8 mouse cellular contexts compared by ENCODE assay signal in the genomic region with DNA sequence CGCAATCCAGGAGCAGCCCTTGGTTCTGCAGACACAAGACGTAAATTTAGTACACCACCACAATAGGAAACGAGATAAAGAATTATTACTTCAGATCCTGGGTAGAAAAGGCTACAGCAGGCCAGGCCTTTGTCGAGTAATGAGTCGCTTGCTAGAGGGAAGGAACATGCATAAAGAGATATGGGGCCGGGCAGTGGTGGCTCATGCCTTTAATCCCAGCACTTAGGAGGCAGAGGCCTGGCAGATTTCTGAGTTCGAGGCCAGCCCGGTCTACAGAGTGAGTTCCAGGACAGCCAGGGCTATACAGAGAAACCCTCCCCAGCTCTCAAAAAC. TPM values are rescaled to one million over a fixed set of nuclear protein-coding genes. Genes with fewer than 3 reads are reported as not detected.
DNase-seq lines count a peak whose midpoint lies in the region; ATAC-seq and TF ChIP-seq lines count a peak whose summit lies in the region.

No protein-coding gene starts in this region.

- TF ChIP-seq CTCF in lung, adult 2 months (IDR thresholded peaks at IDR 0.05; ENCODE audit: insufficient read depth, low read length): no peak

- peak overlapping the region; percentile 97 for H3K9ac ChIP-seq in embryonic facial prominence, embryonic 14.5 days (ENCODE audit: low read depth, low read length)
- no peak overlapping the region for H3K9ac ChIP-seq in neural tube, embryonic 14.5 days (replicated peaks; ENCODE audit: low read depth, low read length)

- DNase-seq in lung, adult 2 months: no peak
- DNase-seq in lung, postnatal 10 days: no peak
- no peak for DNase-seq in embryonic facial prominence, embryonic 14.5 days (ENCODE audit: low spot score)
- no peak for DNase-seq in limb, embryonic 10.5 days (ENCODE audit: low spot score)
- no peak for DNase-seq in left cerebral cortex, adult 9 months (ENCODE audit: low spot score in 2 of 2)
- no peak for DNase-seq in MN1 (ENCODE audit: low spot score)
- DNase-seq in thymus, postnatal 0 days (ENCODE audit: low spot score): no peak

- H3K36me3 ChIP-seq in embryonic facial prominence, embryonic 14.5 days (ENCODE audit: control insufficient read depth, insufficient read depth, low read length): peaks cover 25% of the 10 kb centered on the region
- peaks cover 37% of the 10 kb centered on the region for H3K36me3 ChIP-seq in limb, embryonic 10.5 days
- peaks cover 16% of the 10 kb centered on the region for H3K36me3 ChIP-seq in neural tube, embryonic 14.5 days (ENCODE audit: control insufficient read depth, insufficient read depth, low read length)

- peaks cover 18% of the 10 kb centered on the region for H3K4me1 ChIP-seq in lung, adult 2 months (ENCODE audit: control insufficient read depth, insufficient read depth, low read length)
- peaks cover 7% of the 10 kb centered on the region for H3K4me1 ChIP-seq in embryonic facial prominence, embryonic 14.5 days (ENCODE audit: control insufficient read depth, insufficient read depth, low read length)
- peaks cover 31% of the 10 kb centered on the region for H3K4me1 ChIP-seq in limb, embryonic 10.5 days
- peaks cover 13% of the 10 kb centered on the region for H3K4me1 ChIP-seq in neural tube, embryonic 14.5 days (ENCODE audit: control insufficient read depth, insufficient read depth, low read length)

- TF ChIP-seq POLR2A in lung, adult 2 months (IDR thresholded peaks at IDR 0.05; ENCODE audit: borderline replicate concordance, extremely low read depth, low read depth, low read length): no peak

- peak; percentile 3; the same call in 1 of the 2 replicates for ATAC-seq in embryonic facial prominence, embryonic 14.5 days (ENCODE audit: low read depth)
- peak; percentile 19; the same call in 1 of the 2 replicates for ATAC-seq in neural tube, embryonic 14.5 days (ENCODE audit: low read depth)

- peak overlapping the region; percentile 85 for H3K4me2 ChIP-seq in embryonic facial prominence, embryonic 14.5 days (ENCODE audit: low read depth, low read length)
- H3K4me2 ChIP-seq in neural tube, embryonic 14.5 days (ENCODE audit: low read depth, low read length): peak overlapping the region; percentile 9; the same call in 1 of the 2 replicates

- no peaks in the 10 kb centered on the region for H3K9me3 ChIP-seq in embryonic facial prominence, embryonic 14.5 days (ENCODE audit: control insufficient read depth, low read length)
- no peaks in the 10 kb centered on the region for H3K9me3 ChIP-seq in limb, embryonic 10.5 days (replicated peaks)
- no peaks in the 10 kb centered on the region for H3K9me3 ChIP-seq in neural tube, embryonic 14.5 days (ENCODE audit: control insufficient read depth, low read length)

- 28% methylated on average over 8 of the region's 8 CpGs for WGBS in lung, adult 2 months
- WGBS in embryonic facial prominence, embryonic 14.5 days: 36% methylated on average over 8 of the region's 8 CpGs
- 37% methylated on average over 8 of the region's 8 CpGs for WGBS in limb, embryonic 10.5 days
- WGBS in neural tube, embryonic 14.5 days: 21% methylated on average over 8 of the region's 8 CpGs

- H3K27me3 ChIP-seq in embryonic facial prominence, embryonic 14.5 days (replicated peaks; ENCODE audit: control insufficient read depth, insufficient read depth, low read length): no peaks in the 10 kb centered on the region
- no peaks in the 10 kb centered on the region for H3K27me3 ChIP-seq in limb, embryonic 10.5 days (ENCODE audit: low read depth, poor library complexity, severe bottlenecking)
- no peaks in the 10 kb centered on the region for H3K27me3 ChIP-seq in neural tube, embryonic 14.5 days (ENCODE audit: control insufficient read depth, insufficient read depth, low read length)

- H3K27ac ChIP-seq in embryonic facial prominence, embryonic 14.5 days (replicated peaks; ENCODE audit: low read depth, low read length): peak overlapping the region; percentile 63; the same call in 1 of the 2 replicates
- peak overlapping the region; percentile 85 for H3K27ac ChIP-seq in limb, embryonic 10.5 days
- H3K27ac ChIP-seq in neural tube, embryonic 14.5 days (ENCODE audit: low read depth, low read length): peak overlapping the region; percentile 18

- peak overlapping the region; percentile 4 for H3K4me3 ChIP-seq in lung, adult 2 months (replicated peaks; ENCODE audit: extremely low read depth, low read depth, low read length)
- peak overlapping the region; percentile 99 for H3K4me3 ChIP-seq in embryonic facial prominence, embryonic 14.5 days (ENCODE audit: low read depth, low read length)
- peak overlapping the region; percentile 99 for H3K4me3 ChIP-seq in limb, embryonic 10.5 days
- H3K4me3 ChIP-seq in neural tube, embryonic 14.5 days (ENCODE audit: low read depth, low read length): peak overlapping the region; percentile 87; the same call in 1 of the 2 replicates

RNA-seq across cellular contexts. Expression of gene Dus1l, which starts 0.4 kb away (rescaled TPM):
- polyA plus RNA-seq in lung, adult 2 months (2012; rRNA removed): 32.0 and 35.4 TPM in 2 replicates
- 51.0 and 63.8 TPM in 2 replicates for polyA plus RNA-seq in embryonic facial prominence, embryonic 14.5 days (2014; fragmentation: Nextera tagmentation; extraction: Ambion mirVana)
- polyA plus RNA-seq in limb, embryonic 10.5 days (2016; fragmentation: Nextera tagmentation; extraction: Ambion mirVana): 122 and 136 TPM in 2 replicates
- polyA plus RNA-seq in neural tube, embryonic 14.5 days (2014; fragmentation: Nextera tagmentation; extraction: Ambion mirVana): 44.8 and 47.8 TPM in 2 replicates
- 87.0 and 92.2 TPM in 2 replicates for polyA plus RNA-seq in thymus, postnatal 0 days (2015; fragmentation: Nextera tagmentation; extraction: Ambion mirVana)

RNA-seq across cellular contexts. Expression of gene Gps1, which starts 12.5 kb away (rescaled TPM):
- polyA plus RNA-seq in lung, adult 2 months (2012; rRNA removed): 116 and 141 TPM in 2 replicates
- 207 and 219 TPM in 2 replicates for polyA plus RNA-seq in embryonic facial prominence, embryonic 14.5 days (2014; fragmentation: Nextera tagmentation; extraction: Ambion mirVana)
- 269 and 270 TPM in 2 replicates for polyA plus RNA-seq in limb, embryonic 10.5 days (2016; fragmentation: Nextera tagmentation; extraction: Ambion mirVana)
- 302 and 312 TPM in 2 replicates for polyA plus RNA-seq in neural tube, embryonic 14.5 days (2014; fragmentation: Nextera tagmentation; extraction: Ambion mirVana)
- polyA plus RNA-seq in thymus, postnatal 0 days (2015; fragmentation: Nextera tagmentation; extraction: Ambion mirVana): 130 and 134 TPM in 2 replicates

RNA-seq across cellular contexts. Expression of gene Rfng, which starts 12.6 kb away (rescaled TPM):
- 55.8 and 59.8 TPM in 2 replicates for polyA plus RNA-seq in lung, adult 2 months (2012; rRNA removed)
- polyA plus RNA-seq in embryonic facial prominence, embryonic 14.5 days (2014; fragmentation: Nextera tagmentation; extraction: Ambion mirVana): 32.5 and 36.9 TPM in 2 replicates
- 35.7 and 40.4 TPM in 2 replicates for polyA plus RNA-seq in limb, embryonic 10.5 days (2016; fragmentation: Nextera tagmentation; extraction: Ambion mirVana)
- polyA plus RNA-seq in neural tube, embryonic 14.5 days (2014; fragmentation: Nextera tagmentation; extraction: Ambion mirVana): 89.6 and 91.1 TPM in 2 replicates
- polyA plus RNA-seq in thymus, postnatal 0 days (2015; fragmentation: Nextera tagmentation; extraction: Ambion mirVana): 23.7 and 30.1 TPM in 2 replicates

RNA-seq across cellular contexts. Expression of gene Fasn, which starts 27.8 kb away (rescaled TPM):
- polyA plus RNA-seq in lung, adult 2 months (2012; rRNA removed): 1,387 and 1,388 TPM in 2 replicates
- polyA plus RNA-seq in embryonic facial prominence, embryonic 14.5 days (2014; fragmentation: Nextera tagmentation; extraction: Ambion mirVana): 67.2 and 77.4 TPM in 2 replicates
- 125 and 139 TPM in 2 replicates for polyA plus RNA-seq in limb, embryonic 10.5 days (2016; fragmentation: Nextera tagmentation; extraction: Ambion mirVana)
- 107 and 117 TPM in 2 replicates for polyA plus RNA-seq in neural tube, embryonic 14.5 days (2014; fragmentation: Nextera tagmentation; extraction: Ambion mirVana)
- polyA plus RNA-seq in thymus, postnatal 0 days (2015; fragmentation: Nextera tagmentation; extraction: Ambion mirVana): 22.3 and 25.3 TPM in 2 replicates

RNA-seq across cellular contexts. Expression of gene Hmga1b, which starts 34.0 kb away (rescaled TPM):
- polyA plus RNA-seq in lung, adult 2 months (2012; rRNA removed): 0.24 and 1.6 TPM in 2 replicates
- polyA plus RNA-seq in embryonic facial prominence, embryonic 14.5 days (2014; fragmentation: Nextera tagmentation; extraction: Ambion mirVana): 3.0 and 4.8 TPM in 2 replicates
- polyA plus RNA-seq in limb, embryonic 10.5 days (2016; fragmentation: Nextera tagmentation; extraction: Ambion mirVana): 9.3 and 20.0 TPM in 2 replicates
- polyA plus RNA-seq in neural tube, embryonic 14.5 days (2014; fragmentation: Nextera tagmentation; extraction: Ambion mirVana): 0.52 and 2.1 TPM in 2 replicates
- 9.7 and 11.5 TPM in 2 replicates for polyA plus RNA-seq in thymus, postnatal 0 days (2015; fragmentation: Nextera tagmentation; extraction: Ambion mirVana)

Comparison
In these comparisons a context has a peak if more than half of its experiments do, and no peak if none do; other contexts are left out.
1. H3K4me3 ChIP-seq: peak in every context shown above with its lines; median percentile 99 in embryonic facial prominence, embryonic 14.5 days; 99 in limb, embryonic 10.5 days; 87 in neural tube, embryonic 14.5 days; 4 in lung, adult 2 months.
2. H3K27ac ChIP-seq: peak in every context shown above with its lines; median percentile 85 in limb, embryonic 10.5 days; 63 in embryonic facial prominence, embryonic 14.5 days; 18 in neural tube, embryonic 14.5 days.